9 mouse cellular contexts compared by ENCODE assay signal in genomic region chr6:50009339-50009738, GRCm38 (mm10).
DNase-seq lines count a peak whose midpoint lies in the region; ATAC-seq lines count a peak whose summit lies in the region.
"Had no signal": no experiment of that assay in that cellular context is flagged by ENCODE, and none has a peak within 500 bp of the region (broad histone marks: within the 10 kb centered on the region; RNA-seq: fewer than 3 reads in every experiment).

No protein-coding gene starts in this region.

- peak; percentile 63 for DNase-seq in heart, embryonic 10.5 days (ENCODE audit: low spot score)
- DNase-seq in heart, postnatal 4 days = no peak
- peak; percentile 32 to 45 for DNase-seq in CD8-positive naive resting alpha-beta T cell, adult 2 months (ENCODE audit: low read depth in 2 of 2, low spot score in 2 of 2)
- DNase-seq in layer of hippocampus, postnatal 14 days (ENCODE audit: low spot score in 2 of 2) = no peak
- no peak for DNase-seq in urinary bladder, postnatal 25 days (ENCODE audit: low spot score)
- no peak for DNase-seq in adrenal gland, postnatal 36 days

- no peak overlapping the region for H3K4me3 ChIP-seq in heart, embryonic 10.5 days
- no peak overlapping the region for H3K4me3 ChIP-seq in kidney, embryonic 14.5 days (ENCODE audit: low read length)
- H3K4me3 ChIP-seq: midbrain, embryonic 12.5 days had no signal

- H3K9me3 ChIP-seq in heart, embryonic 10.5 days = no peaks in the 10 kb centered on the region
- H3K9me3 ChIP-seq in kidney, embryonic 14.5 days (ENCODE audit: control insufficient read depth, low read length) = no peaks in the 10 kb centered on the region
- H3K9me3 ChIP-seq: midbrain, embryonic 12.5 days had no signal

- WGBS in heart, embryonic 10.5 days = 52% methylated on average over 7 of the region's 7 CpGs
- WGBS in kidney, embryonic 14.5 days = 43% methylated on average over 7 of the region's 7 CpGs

- H3K4me1 ChIP-seq in heart, embryonic 10.5 days = peaks cover 15% of the 10 kb centered on the region
- H3K4me1 ChIP-seq in kidney, embryonic 14.5 days (ENCODE audit: control insufficient read depth, insufficient read depth, low read length) = peaks cover 7% of the 10 kb centered on the region; the same call in 1 of the 2 replicates
- H3K4me1 ChIP-seq: midbrain, embryonic 12.5 days had no signal

- no peak for ATAC-seq in kidney, embryonic 14.5 days (ENCODE audit: low FRiP score, low TSS enrichment)
- 0 out of 2 replicates have a peak, but pooled peaks have one; percentile 31 for ATAC-seq in monocyte, adult 5-6 weeks (replicated peaks; ENCODE audit: insufficient number of reproducible peaks, low FRiP score, low TSS enrichment, poor library complexity, severe bottlenecking)

- no peaks in the 10 kb centered on the region for H3K36me3 ChIP-seq in heart, embryonic 10.5 days
- H3K36me3 ChIP-seq in kidney, embryonic 14.5 days (ENCODE audit: control insufficient read depth, insufficient read depth, low read length) = no peaks in the 10 kb centered on the region
- H3K36me3 ChIP-seq: midbrain, embryonic 12.5 days had no signal

- peak overlapping the region; percentile 29; the same call in 1 of the 2 replicates for H3K27ac ChIP-seq in heart, embryonic 10.5 days
- H3K27ac ChIP-seq in kidney, embryonic 14.5 days (ENCODE audit: low read depth, low read length) = peak overlapping the region; percentile 3; the same call in 1 of the 2 replicates
- H3K27ac ChIP-seq: midbrain, embryonic 12.5 days had no signal

- H3K9ac ChIP-seq in kidney, embryonic 14.5 days (ENCODE audit: low read depth, low read length) = no peak overlapping the region
- H3K9ac ChIP-seq: midbrain, embryonic 12.5 days had no signal

- no peaks in the 10 kb centered on the region for H3K27me3 ChIP-seq in heart, embryonic 10.5 days (ENCODE audit: insufficient read depth, poor library complexity, severe bottlenecking)
- no peaks in the 10 kb centered on the region for H3K27me3 ChIP-seq in kidney, embryonic 14.5 days (ENCODE audit: control insufficient read depth, insufficient read depth, low read length)
- H3K27me3 ChIP-seq: midbrain, embryonic 12.5 days had no signal

- no peak overlapping the region for H3K4me2 ChIP-seq in kidney, embryonic 14.5 days (replicated peaks; ENCODE audit: low read depth, low read length)
- H3K4me2 ChIP-seq: midbrain, embryonic 12.5 days had no signal

Comparison
In these comparisons a context has a peak if more than half of its experiments do, and no peak if none do; other contexts are left out.
1. DNase-seq: peak in heart, embryonic 10.5 days (single experiment) and CD8-positive naive resting alpha-beta T cell, adult 2 months (2 of 2); none in heart, postnatal 4 days (single experiment), layer of hippocampus, postnatal 14 days (0 of 2), urinary bladder, postnatal 25 days (single experiment) and adrenal gland, postnatal 36 days (0 of 2).